Mouse (Mus musculus) CH12.LX (cell line): ENCODE measurements around the gene Capg. TPM values are rescaled to one million over a fixed set of nuclear protein-coding genes. Genes with fewer than 3 reads are reported as not detected.

Source experiments
- DNase-seq: peaks from one replicate; pipeline ENCODE4 v3.0.0-alpha.2; 2013; ENCODE audit errors: extremely low read depth
- H3K27ac ChIP-seq: 2 replicates; pipeline ENCODE4 v1.5.1; 2012; ENCODE audit warnings: low read depth, mild to moderate bottlenecking, control low read depth, moderate library complexity; ENCODE audit not compliant: insufficient read depth
- H3K27me3 ChIP-seq: replicated peaks from 2 replicates; pipeline ENCODE3; 2012; ENCODE audit warnings: inconsistent platforms
- H3K36me3 ChIP-seq, 2 experiments: replicated peaks in 1 of 2; 2 replicates each; pipeline versions ENCODE3 to v1.6.1; 2012; ENCODE audit warnings: inconsistent platforms in 1 of 2, low read length in 1 of 2, mild to moderate bottlenecking in 1 of 2, mixed read lengths in 1 of 2, moderate library complexity in 1 of 2; ENCODE audit not compliant: control insufficient read depth in 1 of 2, insufficient read depth in 1 of 2
- H3K4me1 ChIP-seq, 2 experiments: 2 replicates each; pipeline ENCODE4 v1.6.1; 2012; ENCODE audit warnings: inconsistent platforms in 1 of 2, moderate library complexity in 1 of 2; ENCODE audit not compliant: insufficient read depth in 2 of 2, control insufficient read depth in 1 of 2
- H3K4me2 ChIP-seq: 2 replicates; pipeline ENCODE4 v1.6.1; 2012; ENCODE audit warnings: low read depth, mild to moderate bottlenecking, control low read depth; ENCODE audit not compliant: poor library complexity, insufficient read depth, severe bottlenecking
- H3K4me3 ChIP-seq, 3 experiments: fragments of 150-350 bp in 1 of 3; sonication (generic) in 1 of 3; replicated peaks in 1 of 3; 2 replicates each; pipeline versions ENCODE3 to v1.5.1; 2011 to 2012; ENCODE audit warnings: low read depth in 2 of 3, low read length in 2 of 3, mild to moderate bottlenecking in 2 of 3, moderate library complexity in 2 of 3, control low read depth in 1 of 3, improper control_type of control experiment in 1 of 3, inconsistent platforms in 1 of 3, mixed read lengths in 1 of 3; ENCODE audit not compliant: poor library complexity in 1 of 3
- H3K79me2 ChIP-seq: replicated peaks from 2 replicates; pipeline ENCODE4 v1.6.1; 2012; ENCODE audit warnings: mild to moderate bottlenecking, moderate library complexity; ENCODE audit not compliant: control insufficient read depth, poor library complexity, insufficient read depth, severe bottlenecking; ENCODE audit errors: extremely low read depth
- H3K9ac ChIP-seq: 2 replicates; pipeline ENCODE4 v1.6.1; 2012; ENCODE audit warnings: low read depth, mild to moderate bottlenecking, control low read depth, moderate library complexity; ENCODE audit not compliant: insufficient read depth
- H3K9me3 ChIP-seq: replicated peaks from 2 replicates; pipeline ENCODE3; 2012; ENCODE audit warnings: low read length, inconsistent platforms, mixed read lengths
- BHLHE40 ChIP-seq: IDR thresholded peaks from 2 replicates; pipeline ENCODE4 v1.6.1; 2011; ENCODE audit warnings: mild to moderate bottlenecking, low read depth, low read length, improper control_type of control experiment
- CHD1 ChIP-seq: IDR thresholded peaks from 2 replicates; pipeline ENCODE4 v1.6.1; 2012; ENCODE audit warnings: low read depth, low read length, improper control_type of control experiment, inconsistent platforms
- CHD2 ChIP-seq: IDR thresholded peaks from 2 replicates; pipeline ENCODE4 v1.6.1; 2011; ENCODE audit warnings: low read length, improper control_type of control experiment
- CTCF ChIP-seq, 2 experiments: IDR thresholded peaks in 1 of 2; conservative IDR thresholded peaks in 1 of 2; 2 replicates each; pipeline ENCODE4 v1.5.1; 2011 to 2012; ENCODE audit warnings: low read depth in 2 of 2, low read length in 2 of 2, improper control_type of control experiment in 1 of 2, inconsistent platforms in 1 of 2, mild to moderate bottlenecking in 1 of 2, moderate library complexity in 1 of 2
- E2F4 ChIP-seq: IDR thresholded peaks from 2 replicates; pipeline ENCODE4 v1.6.1; 2011; ENCODE audit warnings: low read depth, low read length, improper control_type of control experiment; ENCODE audit not compliant: insufficient replicate concordance
- ELF1 ChIP-seq: IDR thresholded peaks from 2 replicates; pipeline ENCODE4 v1.6.1; 2014; ENCODE audit warnings: low read depth, mild to moderate bottlenecking, inconsistent platforms, low read length, improper control_type of control experiment
- EP300 ChIP-seq: IDR thresholded peaks from 2 replicates; pipeline ENCODE4 v1.6.1; 2011; ENCODE audit warnings: low read length, improper control_type of control experiment
- ETS1 ChIP-seq: conservative IDR thresholded peaks from 2 replicates; pipeline ENCODE4 v1.6.1; 2012; ENCODE audit warnings: low read depth, mild to moderate bottlenecking, inconsistent platforms, low read length, improper control_type of control experiment, moderate library complexity
- GABPA ChIP-seq: IDR thresholded peaks from 2 replicates; pipeline ENCODE4 v1.6.1; 2012; ENCODE audit warnings: low read depth, low read length, improper control_type of control experiment, inconsistent platforms; ENCODE audit not compliant: insufficient replicate concordance
- HCFC1 ChIP-seq: IDR thresholded peaks from 2 replicates; pipeline ENCODE4 v1.6.1; 2012; ENCODE audit warnings: low read depth, mild to moderate bottlenecking, inconsistent platforms, low read length, improper control_type of control experiment
- IRF4 ChIP-seq: IDR thresholded peaks from 2 replicates; pipeline ENCODE4 v1.6.1; 2014; ENCODE audit warnings: low read depth, mild to moderate bottlenecking, inconsistent platforms, low read length, improper control_type of control experiment
- JUN ChIP-seq: IDR thresholded peaks from 2 replicates; pipeline ENCODE4 v1.6.1; 2011; ENCODE audit warnings: low read depth, mild to moderate bottlenecking, low read length, improper control_type of control experiment, moderate library complexity; ENCODE audit not compliant: insufficient read depth
- JUND ChIP-seq: conservative IDR thresholded peaks from 2 replicates; pipeline ENCODE4 v1.6.1; 2011; ENCODE audit warnings: low read depth, low read length, improper control_type of control experiment
- KAT2A ChIP-seq: IDR thresholded peaks from 2 replicates; pipeline ENCODE4 v1.6.1; 2012; ENCODE audit warnings: low read length, improper control_type of control experiment, inconsistent platforms; ENCODE audit not compliant: insufficient replicate concordance
- MAFK ChIP-seq: IDR thresholded peaks from 2 replicates; pipeline ENCODE4 v1.6.1; 2011; ENCODE audit warnings: low read length, improper control_type of control experiment; ENCODE audit not compliant: insufficient replicate concordance
- MAX ChIP-seq: IDR thresholded peaks from 2 replicates; pipeline ENCODE4 v1.6.1; 2011; ENCODE audit warnings: low read length, improper control_type of control experiment
- MAZ ChIP-seq: IDR thresholded peaks from 2 replicates; pipeline ENCODE4 v1.6.1; 2012; ENCODE audit warnings: low read depth, mild to moderate bottlenecking, inconsistent platforms, low read length, improper control_type of control experiment, moderate library complexity
- MEF2A ChIP-seq: IDR thresholded peaks from 2 replicates; pipeline ENCODE4 v1.6.1; 2014; ENCODE audit warnings: low read depth, mild to moderate bottlenecking, inconsistent platforms, low read length, improper control_type of control experiment, borderline replicate concordance
- MXI1 ChIP-seq: IDR thresholded peaks from 2 replicates; pipeline ENCODE4 v1.6.1; 2011; ENCODE audit warnings: mild to moderate bottlenecking, low read depth, low read length, improper control_type of control experiment
- MYC ChIP-seq: IDR thresholded peaks from 2 replicates; pipeline ENCODE4 v1.6.1; 2011; ENCODE audit warnings: low read depth, mild to moderate bottlenecking, improper control_type of control experiment, low read length
- NELFE ChIP-seq: IDR thresholded peaks from 2 replicates; pipeline ENCODE4 v1.6.1; 2011; ENCODE audit warnings: low read depth, low read length, improper control_type of control experiment
- NRF1 ChIP-seq: IDR thresholded peaks from 2 replicates; pipeline ENCODE4 v1.6.1; 2014; ENCODE audit warnings: low read depth, mild to moderate bottlenecking, inconsistent platforms, low read length, improper control_type of control experiment, moderate library complexity
- PAX5 ChIP-seq: IDR thresholded peaks from 2 replicates; pipeline ENCODE4 v1.6.1; 2012; ENCODE audit warnings: low read length, inconsistent platforms, mixed read lengths
- POLR2A ChIP-seq: IDR thresholded peaks from 2 replicates; pipeline ENCODE4 v1.6.1; 2011; ENCODE audit warnings: low read depth, mild to moderate bottlenecking, improper control_type of control experiment, low read length
- RAD21 ChIP-seq: IDR thresholded peaks from 2 replicates; pipeline ENCODE4 v1.6.1; 2011; ENCODE audit warnings: low read depth, mild to moderate bottlenecking, low read length, improper control_type of control experiment, moderate library complexity
- RCOR1 ChIP-seq: conservative IDR thresholded peaks from 2 replicates; pipeline ENCODE4 v1.6.1; 2012; ENCODE audit warnings: low read depth, mild to moderate bottlenecking, inconsistent platforms, low read length, improper control_type of control experiment
- SIN3A ChIP-seq: IDR thresholded peaks from 2 replicates; pipeline ENCODE4 v1.6.1; 2012; ENCODE audit warnings: low read length, improper control_type of control experiment, inconsistent platforms
- SMC3 ChIP-seq: IDR thresholded peaks from 2 replicates; pipeline ENCODE4 v1.6.1; 2011; ENCODE audit warnings: low read depth, low read length, improper control_type of control experiment
- TBP ChIP-seq: conservative IDR thresholded peaks from 2 replicates; pipeline ENCODE4 v1.6.1; 2011; ENCODE audit warnings: low read depth, low read length, improper control_type of control experiment
- TCF12 ChIP-seq: IDR thresholded peaks from 2 replicates; pipeline ENCODE4 v1.6.1; 2014; ENCODE audit warnings: low read depth, mild to moderate bottlenecking, inconsistent platforms, low read length, improper control_type of control experiment
- UBTF ChIP-seq: IDR thresholded peaks from 2 replicates; pipeline ENCODE4 v1.6.1; 2012; ENCODE audit warnings: low read depth, mild to moderate bottlenecking, inconsistent platforms, low read length, improper control_type of control experiment, moderate library complexity
- USF1 ChIP-seq: IDR thresholded peaks from 2 replicates; pipeline ENCODE4 v1.6.1; 2014; ENCODE audit warnings: low read depth, mild to moderate bottlenecking, inconsistent platforms, low read length, improper control_type of control experiment
- USF2 ChIP-seq: conservative IDR thresholded peaks from 2 replicates; pipeline ENCODE4 v1.6.1; 2011; ENCODE audit warnings: low read depth, low read length, improper control_type of control experiment
- ZC3H11A ChIP-seq: IDR thresholded peaks from 2 replicates; pipeline ENCODE4 v1.6.1; 2012; ENCODE audit warnings: low read depth, mild to moderate bottlenecking, inconsistent platforms, low read length, improper control_type of control experiment
- ZKSCAN1 ChIP-seq: IDR thresholded peaks from 2 replicates; pipeline ENCODE4 v1.6.1; 2012; ENCODE audit warnings: low read depth, inconsistent platforms, low read length, improper control_type of control experiment, borderline replicate concordance
- ZMIZ1 ChIP-seq: IDR thresholded peaks from 2 replicates; pipeline ENCODE4 v1.6.1; 2012; ENCODE audit warnings: low read depth, mild to moderate bottlenecking, inconsistent platforms, low read length, improper control_type of control experiment
- ZNF384 ChIP-seq: IDR thresholded peaks from 2 replicates; pipeline ENCODE4 v1.6.1; 2012; ENCODE audit warnings: low read depth, low read length, improper control_type of control experiment, inconsistent platforms
- dilution Hi-C: fragments of 300-500 bp; cut with MboI; formaldehyde crosslinking; loops from 2 replicates; pipeline ENCODE4 v1.14.3; 2020; ENCODE audit warnings: low sequenced_read_pairs; ENCODE audit not compliant: extremely low pct_unique_long_range_greater_than_20kb, extremely low pct_ligation_motif_present
- in situ Hi-C: fragments of 300-500 bp; cut with MboI; formaldehyde crosslinking; loops from 3 replicates; pipeline ENCODE4 v1.14.3; 2019; ENCODE audit warnings: low sequenced_read_pairs, low pct_ligation_motif_present, low pct_unique_long_range_greater_than_20kb, mixed read lengths
- polyA plus RNA-seq: library from polyadenylated mRNA; unstranded; fragments of >175 nt; gene quantifications from 2 replicates; pipeline ENCODE4 v1.2.1, GENCODE M21; 2012; ENCODE audit warnings: low read depth; ENCODE audit not compliant: insufficient read length
- total RNA-seq, 2 experiments: library from RNA; depleted of rRNA; stranded (reverse); fragments of 300-350 nt in 1 of 2; fragments of >200 nt in 1 of 2; gene quantifications; 2 replicates each; pipeline ENCODE4 v1.2.3; 2012 to 2014

Gene Capg
- total and polyA plus RNA-seq, 3 experiments: 175 to 264 (median 196) TPM

GRCm38 (mm10) chr6:72597956-72598753 lies 54.0 kb downstream of the Capg start, which contains the start of the genes Elmod3 and Retsat:
TSS of gene Elmod3 (minus strand) at chr6:72598413.
TSS of gene Retsat (plus strand) at chr6:72598475.
- in situ Hi-C loops: no loop called here
- Histone ChIP-seq H3K9ac (peak within 1 kb of the TSS; percentile 64), H3K79me2 (no peaks in the 10 kb centered on the region), H3K36me3 (peaks cover 0 to 37% of the 10 kb centered on the region in 2 experiments), H3K4me2 (peak within 1 kb of the TSS; percentile 89), H3K4me1 (peaks cover 6 to 40% of the 10 kb centered on the region in 2 experiments), H3K27me3 (no peaks in the 10 kb centered on the region), H3K4me3 (peak within 1 kb of the TSS; percentile 72 to 89 (median 81)), H3K27ac (peak within 1 kb of the TSS; percentile 6; the same call in 1 of the 2 replicates), H3K9me3 (no peaks in the 10 kb centered on the region)
- DNase-seq: peak; percentile 95
- dilution Hi-C loops: no loop called here
- no peak for TF ChIP-seq ZC3H11A
- TF ChIP-seq GABPA: peak; percentile 87; the same call in 1 of the 2 replicates
- no peak; the same call in 1 of the 2 replicates for TF ChIP-seq BHLHE40
- 0 out of 2 replicates have a peak, but pooled peaks have one; percentile 33 for TF ChIP-seq CHD2
- TF ChIP-seq USF2: no peak
- no peak for TF ChIP-seq ZKSCAN1
- TF ChIP-seq TCF12: no peak; the same call in 1 of the 2 replicates
- TF ChIP-seq IRF4: peak; percentile 84
- peak; percentile 100 for TF ChIP-seq HCFC1
- peak; percentile 58; the same call in 1 of the 2 replicates for TF ChIP-seq MEF2A
- TF ChIP-seq E2F4: 0 out of 2 replicates have a peak, but pooled peaks have one; percentile 45
- peak; percentile 77; the same call in 1 of the 2 replicates for TF ChIP-seq MXI1
- peak; percentile 77 for TF ChIP-seq MYC
- no peak for TF ChIP-seq PAX5
- peak; percentile 91; the same call in 1 of the 2 replicates for TF ChIP-seq SIN3A
- no peak for TF ChIP-seq CHD1
- peak; percentile 67; the same call in 1 of the 2 replicates for TF ChIP-seq MAZ
- no peak for TF ChIP-seq ZNF384
- TF ChIP-seq ELF1: peak; percentile 83
- TF ChIP-seq ZMIZ1: peak; percentile 81
- no peak for TF ChIP-seq ETS1
- 0 out of 2 replicates have a peak, but pooled peaks have one; percentile 35 for TF ChIP-seq MAFK
- TF ChIP-seq POLR2A: peak; percentile 92
- no peak for TF ChIP-seq RCOR1
- TF ChIP-seq JUN: no peak
- TF ChIP-seq JUND: peak; percentile 52; the same call in 1 of the 2 replicates
- peak; percentile 75; the same call in 1 of the 2 replicates for TF ChIP-seq MAX
- TF ChIP-seq USF1: no peak
- TF ChIP-seq RAD21: no peak
- no peak for TF ChIP-seq SMC3
- TF ChIP-seq EP300: peak; percentile 48; the same call in 1 of the 2 replicates
- no peak for TF ChIP-seq CTCF (conservative IDR thresholded peaks at IDR 0.05 in 1 of 2, IDR thresholded peaks at IDR 0.05 in 1 of 2; ENCODE audit: low read depth in 2 of 2, low read length in 2 of 2)
- TF ChIP-seq UBTF: 0 out of 2 replicates have a peak, but pooled peaks have one; percentile 50
- peak; percentile 75 for TF ChIP-seq NELFE
- TF ChIP-seq TBP: peak; percentile 95
- TF ChIP-seq NRF1: peak; percentile 82
- TF ChIP-seq KAT2A: peak; percentile 98; the same call in 1 of the 2 replicates
